Mouse (Mus musculus): ENCODE results near the gene Tnfsf11. TPM values are rescaled to one million over a fixed set of nuclear protein-coding genes. Genes with fewer than 3 reads are reported as not detected.

The Tnfsf11 gene
- total RNA-seq, 1 experiment: 2.9 TPM

- Histone ChIP-seq H3K36me3 (ENCODE audit: control insufficient read depth, insufficient read depth, low read length, poor library complexity, severe bottlenecking) (no peaks in the 10 kb centered on the region), H3K4me3 (ENCODE audit: insufficient read depth in 1 of 2, low read depth in 1 of 2, low read length in 2 of 2, poor library complexity in 1 of 2, severe bottlenecking in 1 of 2) (no peak overlapping the region), H3K4me1 (ENCODE audit: control insufficient read depth in 2 of 2, insufficient read depth in 2 of 2, low read length in 2 of 2, poor library complexity in 1 of 2) (no peaks in the 10 kb centered on the region), H3K27ac (ENCODE audit: insufficient read depth, low read depth, low read length, poor library complexity, severe bottlenecking) (no peak overlapping the region), H3K9ac (ENCODE audit: insufficient read depth, low read depth, low read length, poor library complexity, severe bottlenecking) (no peak overlapping the region), H3K9me3 (ENCODE audit: control insufficient read depth, insufficient read depth, low read depth, low read length) (no peaks in the 10 kb centered on the region)
- TF ChIP-seq CHD2 (IDR thresholded peaks at IDR 0.05; ENCODE audit: low read depth, low read length): no peak
- no peak for TF ChIP-seq HCFC1 (IDR thresholded peaks at IDR 0.05; ENCODE audit: borderline replicate concordance, insufficient read depth, low read length)
- no peak for TF ChIP-seq MAFK (IDR thresholded peaks at IDR 0.05; ENCODE audit: insufficient read depth, low read depth, low read length)
- TF ChIP-seq ZC3H11A (IDR thresholded peaks at IDR 0.05; ENCODE audit: borderline replicate concordance, low read depth, low read length): no peak
- no peak for TF ChIP-seq ZNF384 (IDR thresholded peaks at IDR 0.05; ENCODE audit: low read depth, low read length)
- no peak for DNase-seq (ENCODE audit: low read depth, low spot score)
- in situ Hi-C loops (cut with MboI; ENCODE audit: low sequenced_read_pairs in 2 of 2, unreplicated experiment in 2 of 2): no loop called here
These were observed 46.6 kb downstream of the Tnfsf11 start for GRCm38 (mm10) chr14:78261246-78261645.

- Histone ChIP-seq H3K4me1 (ENCODE audit: control insufficient read depth in 2 of 2, insufficient read depth in 2 of 2, low read length in 2 of 2, poor library complexity in 1 of 2) (no peaks in the 10 kb centered on the region), H3K4me3 (ENCODE audit: insufficient read depth in 1 of 2, low read depth in 1 of 2, low read length in 2 of 2, poor library complexity in 1 of 2, severe bottlenecking in 1 of 2) (no peak overlapping the region), H3K9ac (ENCODE audit: insufficient read depth, low read depth, low read length, poor library complexity, severe bottlenecking) (no peak overlapping the region), H3K9me3 (ENCODE audit: control insufficient read depth, insufficient read depth, low read depth, low read length) (no peaks in the 10 kb centered on the region), H3K36me3 (ENCODE audit: control insufficient read depth, insufficient read depth, low read length, poor library complexity, severe bottlenecking) (no peaks in the 10 kb centered on the region), H3K27ac (ENCODE audit: insufficient read depth, low read depth, low read length, poor library complexity, severe bottlenecking) (no peak overlapping the region)
- TF ChIP-seq CHD2 (IDR thresholded peaks at IDR 0.05; ENCODE audit: low read depth, low read length) (no peak), MAFK (IDR thresholded peaks at IDR 0.05; ENCODE audit: insufficient read depth, low read depth, low read length) (no peak), ZNF384 (IDR thresholded peaks at IDR 0.05; ENCODE audit: low read depth, low read length) (no peak), ZC3H11A (IDR thresholded peaks at IDR 0.05; ENCODE audit: borderline replicate concordance, low read depth, low read length) (no peak), HCFC1 (IDR thresholded peaks at IDR 0.05; ENCODE audit: borderline replicate concordance, insufficient read depth, low read length) (no peak)
- in situ Hi-C loops (cut with MboI; ENCODE audit: low sequenced_read_pairs in 2 of 2, unreplicated experiment in 2 of 2): no loop called here
- no peak for DNase-seq (ENCODE audit: low read depth, low spot score)
These were observed 53.8 kb downstream of the Tnfsf11 start for GRCm38 (mm10) chr14:78254017-78254416.

GRCm38 (mm10) chr14:78246601-78247000, 61.2 kb downstream of the Tnfsf11 start:
- H3K36me3 ChIP-seq (ENCODE audit: control insufficient read depth, insufficient read depth, low read length, poor library complexity, severe bottlenecking): no peaks in the 10 kb centered on the region
- TF ChIP-seq HCFC1 (IDR thresholded peaks at IDR 0.05; ENCODE audit: borderline replicate concordance, insufficient read depth, low read length) (no peak), ZNF384 (IDR thresholded peaks at IDR 0.05; ENCODE audit: low read depth, low read length) (no peak), ZC3H11A (IDR thresholded peaks at IDR 0.05; ENCODE audit: borderline replicate concordance, low read depth, low read length) (no peak), MAFK (IDR thresholded peaks at IDR 0.05; ENCODE audit: insufficient read depth, low read depth, low read length) (no peak), CHD2 (IDR thresholded peaks at IDR 0.05; ENCODE audit: low read depth, low read length) (no peak)
- H3K27ac ChIP-seq (ENCODE audit: insufficient read depth, low read depth, low read length, poor library complexity, severe bottlenecking): no peak overlapping the region
- no peaks in the 10 kb centered on the region for H3K9me3 ChIP-seq (ENCODE audit: control insufficient read depth, insufficient read depth, low read depth, low read length)
- H3K9ac ChIP-seq (ENCODE audit: insufficient read depth, low read depth, low read length, poor library complexity, severe bottlenecking): no peak overlapping the region
- peaks cover 0 to 5% of the 10 kb centered on the region in 2 experiments; a peak in 2 of 4 replicates for H3K4me1 ChIP-seq (ENCODE audit: control insufficient read depth in 2 of 2, insufficient read depth in 2 of 2, low read length in 2 of 2, poor library complexity in 1 of 2)
- no peak overlapping the region for H3K4me3 ChIP-seq (ENCODE audit: insufficient read depth in 1 of 2, low read depth in 1 of 2, low read length in 2 of 2, poor library complexity in 1 of 2, severe bottlenecking in 1 of 2)
- in situ Hi-C loops (cut with MboI; ENCODE audit: low sequenced_read_pairs in 2 of 2, unreplicated experiment in 2 of 2): no loop called here
- DNase-seq (ENCODE audit: low read depth, low spot score): no peak

- H3K36me3 ChIP-seq (ENCODE audit: control insufficient read depth, insufficient read depth, low read length, poor library complexity, severe bottlenecking): no peaks in the 10 kb centered on the region
- no peaks in the 10 kb centered on the region for H3K9me3 ChIP-seq (ENCODE audit: control insufficient read depth, insufficient read depth, low read depth, low read length)
- peaks cover 0 to 6% of the 10 kb centered on the region in 2 experiments; a peak in 2 of 4 replicates for H3K4me1 ChIP-seq (ENCODE audit: control insufficient read depth in 2 of 2, insufficient read depth in 2 of 2, low read length in 2 of 2, poor library complexity in 1 of 2)
- no peak overlapping the region for H3K4me3 ChIP-seq (ENCODE audit: insufficient read depth in 1 of 2, low read depth in 1 of 2, low read length in 2 of 2, poor library complexity in 1 of 2, severe bottlenecking in 1 of 2)
- in situ Hi-C loops (cut with MboI; ENCODE audit: low sequenced_read_pairs in 2 of 2, unreplicated experiment in 2 of 2): no loop called here
- H3K27ac ChIP-seq (ENCODE audit: insufficient read depth, low read depth, low read length, poor library complexity, severe bottlenecking): no peak overlapping the region
- DNase-seq (ENCODE audit: low read depth, low spot score): no peak
- no peak overlapping the region for H3K9ac ChIP-seq (ENCODE audit: insufficient read depth, low read depth, low read length, poor library complexity, severe bottlenecking)
- TF ChIP-seq HCFC1 (IDR thresholded peaks at IDR 0.05; ENCODE audit: borderline replicate concordance, insufficient read depth, low read length): peak; percentile 85
- TF ChIP-seq ZC3H11A (IDR thresholded peaks at IDR 0.05; ENCODE audit: borderline replicate concordance, low read depth, low read length): no peak
These were observed 63.0 kb downstream of the Tnfsf11 start for GRCm38 (mm10) chr14:78244811-78245210.

GRCm38 (mm10) chr14:78239346-78239745, 68.5 kb downstream of the Tnfsf11 start:
- Histone ChIP-seq H3K27ac (ENCODE audit: insufficient read depth, low read depth, low read length, poor library complexity, severe bottlenecking) (no peak overlapping the region), H3K4me3 (ENCODE audit: insufficient read depth in 1 of 2, low read depth in 1 of 2, low read length in 2 of 2, poor library complexity in 1 of 2, severe bottlenecking in 1 of 2) (no peak overlapping the region), H3K36me3 (ENCODE audit: control insufficient read depth, insufficient read depth, low read length, poor library complexity, severe bottlenecking) (no peaks in the 10 kb centered on the region), H3K4me1 (ENCODE audit: control insufficient read depth in 2 of 2, insufficient read depth in 2 of 2, low read length in 2 of 2, poor library complexity in 1 of 2) (peaks cover 0 to 6% of the 10 kb centered on the region in 2 experiments; a peak in 2 of 4 replicates), H3K9ac (ENCODE audit: insufficient read depth, low read depth, low read length, poor library complexity, severe bottlenecking) (no peak overlapping the region), H3K9me3 (ENCODE audit: control insufficient read depth, insufficient read depth, low read depth, low read length) (no peaks in the 10 kb centered on the region)
- TF ChIP-seq ZNF384 (IDR thresholded peaks at IDR 0.05; ENCODE audit: low read depth, low read length) (no peak), CHD2 (IDR thresholded peaks at IDR 0.05; ENCODE audit: low read depth, low read length) (no peak), ZC3H11A (IDR thresholded peaks at IDR 0.05; ENCODE audit: borderline replicate concordance, low read depth, low read length) (no peak), HCFC1 (IDR thresholded peaks at IDR 0.05; ENCODE audit: borderline replicate concordance, insufficient read depth, low read length) (no peak), MAFK (IDR thresholded peaks at IDR 0.05; ENCODE audit: insufficient read depth, low read depth, low read length) (no peak)
- DNase-seq (ENCODE audit: low read depth, low spot score): no peak
- in situ Hi-C loops (cut with MboI; ENCODE audit: low sequenced_read_pairs in 2 of 2, unreplicated experiment in 2 of 2): no loop called here
